Mouse (Mus musculus) adrenal gland (tissue): ENCODE results near the gene Hpcal4.

Experiments
- intact Hi-C: fragments of 180-260 bp; cut with DNase I; formaldehyde crosslinking; loops from one replicate; pipeline ENCODE4 v1.15.1; 2025

Gene Hpcal4

GRCm38 (mm10) chr4:123237386-123238266, 54.6 kb downstream of the Hpcal4 start:
- intact Hi-C loops, result no loop called here

GRCm38 (mm10) chr4:123239361-123240203, 56.6 kb downstream of the Hpcal4 start:
- intact Hi-C loops, result no loop called here
